Mouse (Mus musculus): ENCODE data around the gene Evi5. TPM values are rescaled to one million over a fixed set of nuclear protein-coding genes. Genes with fewer than 3 reads are reported as not detected.
"Not testable (repeated sequence)": the region's sequence is repeated elsewhere in the genome, so short reads cannot be mapped to it uniquely, and the experiment has no call there.

The Evi5 gene
- 10 to 100 TPM; 46.2 to 61.5 TPM for total RNA-seq (2021)
- long read RNA-seq, experiment 1, partial matches to known transcripts: 0 of 23 reads
- long read RNA-seq, experiment 1, other reads (novel, unspliced or antisense): 23 of 23 reads
- long read RNA-seq, experiment 2, partial matches to known transcripts: 73 of 99 reads
- long read RNA-seq, experiment 2, other reads (novel, unspliced or antisense): 23 of 99 reads

GRCm38 (mm10) chr5:107874561-107875260, at the start of gene Evi5:
TSS of gene Evi5 (minus strand) at chr5:107875107.
- no peak for DNase-seq (ENCODE audit: low spot score in 2 of 2)

GRCm38 (mm10) chr5:107924564-107924963, 49.7 kb upstream of the Evi5 start:
- DNase-seq (ENCODE audit: low spot score in 2 of 2): no peak

DNA sequence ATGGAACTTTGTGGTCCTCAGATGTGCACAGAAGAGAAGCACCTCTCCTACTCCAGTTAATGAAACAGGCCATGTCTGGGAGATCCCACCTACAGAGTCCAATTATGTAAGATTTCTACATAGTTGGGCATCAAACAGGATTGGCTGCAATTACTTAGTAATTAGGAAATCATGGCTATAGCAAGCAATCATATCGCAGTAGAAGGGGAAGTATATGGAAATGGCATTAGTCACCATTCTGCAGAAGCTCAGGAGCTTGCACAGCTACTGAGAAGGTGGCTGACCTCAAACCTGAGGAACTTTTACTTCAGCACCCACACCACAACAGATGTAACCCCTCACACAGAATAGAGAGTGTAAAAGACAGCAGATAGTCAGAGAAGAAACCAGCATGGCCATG, 47.9 kb upstream of the Evi5 start:
- no peak for DNase-seq (ENCODE audit: low spot score in 2 of 2)

DNA sequence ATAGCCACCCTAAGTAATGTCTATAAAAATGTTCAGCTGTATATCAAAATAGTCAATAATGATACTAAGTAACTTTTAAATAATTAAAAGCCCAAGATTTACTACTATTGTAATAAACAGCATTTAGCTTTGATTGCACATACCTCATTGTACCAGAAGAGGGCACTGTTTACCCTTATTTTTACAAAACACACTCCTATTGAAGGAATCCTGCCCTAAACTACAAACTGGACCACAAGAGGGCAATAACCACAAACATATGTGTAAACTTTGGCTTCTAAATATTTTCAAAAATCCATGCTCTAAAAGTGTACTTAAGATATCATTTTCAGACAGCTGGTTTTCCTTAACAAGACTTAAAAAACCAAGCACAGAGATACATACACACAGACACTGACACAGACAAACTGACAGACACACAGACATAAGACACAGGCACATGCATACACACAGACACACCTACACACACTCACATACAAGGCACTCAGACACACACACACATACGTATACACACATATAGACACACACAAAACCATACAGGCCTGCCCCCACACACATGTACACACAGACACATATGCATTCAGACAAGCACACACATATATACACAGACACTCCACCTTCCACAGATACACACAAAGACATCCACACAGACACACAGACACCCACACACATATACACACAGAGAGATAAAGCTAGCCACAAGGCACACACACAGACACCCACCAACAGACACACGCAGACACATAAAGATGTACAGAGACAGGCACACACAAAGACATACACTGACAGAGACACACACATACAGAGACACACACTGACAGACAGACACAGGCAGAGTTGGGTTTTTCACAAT, 46.7 kb upstream of the Evi5 start:
- peak in 1 of 2 experiments; percentile 13 for DNase-seq (ENCODE audit: low spot score in 2 of 2)

DNA sequence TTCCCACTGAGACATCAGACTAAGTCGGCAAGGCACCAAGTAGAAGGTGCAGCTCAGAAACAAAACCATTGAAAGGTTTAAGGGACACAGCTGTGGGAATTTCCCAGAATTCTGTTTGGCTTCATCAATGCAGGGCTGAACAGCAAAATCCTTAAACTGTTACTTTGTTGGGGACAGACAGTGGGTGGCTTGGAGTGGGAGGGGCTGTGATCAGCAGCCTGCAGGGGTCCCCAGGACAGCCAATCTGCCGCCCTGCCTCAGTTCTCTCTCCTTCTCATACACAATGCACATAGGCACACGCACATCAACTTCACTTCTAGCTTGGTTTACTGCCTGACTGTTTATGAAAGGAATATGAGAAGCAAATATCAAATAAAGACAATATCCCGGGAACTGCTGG, 40.4 kb upstream of the Evi5 start:
- DNase-seq (ENCODE audit: low spot score in 2 of 2): no peak

DNA sequence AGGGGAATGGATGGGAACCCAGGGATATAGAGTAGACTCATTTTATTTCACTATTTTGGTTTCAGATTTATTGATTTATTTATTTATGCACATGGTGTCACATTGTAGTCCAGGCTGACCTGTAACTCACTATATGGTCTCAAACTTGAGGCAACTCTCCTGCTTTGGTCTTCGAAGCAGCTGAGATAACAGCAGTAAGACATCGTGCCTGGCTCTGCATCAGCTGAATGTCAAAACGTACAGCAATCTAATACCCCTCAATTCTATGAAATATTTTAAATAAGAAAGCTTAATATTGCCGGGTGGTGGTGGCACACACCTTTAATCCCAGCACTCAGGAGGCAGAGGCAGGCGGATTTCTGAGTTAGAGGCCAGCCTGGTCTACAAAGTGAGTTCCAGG, 36.1 kb upstream of the Evi5 start:
- DNase-seq (ENCODE audit: low spot score in 2 of 2): no peak

DNA sequence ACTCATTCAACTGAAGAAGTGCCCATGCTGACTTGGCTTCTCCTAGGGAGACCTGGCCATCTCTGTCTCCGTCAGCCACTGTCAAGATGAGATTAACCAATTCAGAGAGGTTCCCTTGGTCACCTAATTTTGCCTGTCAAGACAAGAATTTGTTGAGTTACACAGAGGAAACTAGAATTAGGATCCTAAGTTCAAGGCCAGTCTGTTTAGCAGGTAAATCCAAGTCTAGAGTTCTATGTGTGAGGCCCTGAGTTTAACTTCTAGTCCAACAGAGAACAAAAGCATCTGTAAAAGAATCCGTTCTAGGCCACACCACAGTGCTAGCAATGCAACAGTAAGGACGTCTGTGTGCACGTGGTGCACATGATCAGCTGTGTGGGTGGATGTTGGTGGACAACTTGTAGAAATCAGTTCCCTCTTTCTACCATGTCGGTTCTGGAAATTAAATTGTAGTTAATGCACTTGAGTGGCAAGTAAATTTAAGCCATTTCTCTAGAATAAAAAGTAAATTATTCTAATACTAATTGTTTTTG, 35.2 kb upstream of the Evi5 start:
- no peak for DNase-seq (ENCODE audit: low spot score in 2 of 2)

DNA sequence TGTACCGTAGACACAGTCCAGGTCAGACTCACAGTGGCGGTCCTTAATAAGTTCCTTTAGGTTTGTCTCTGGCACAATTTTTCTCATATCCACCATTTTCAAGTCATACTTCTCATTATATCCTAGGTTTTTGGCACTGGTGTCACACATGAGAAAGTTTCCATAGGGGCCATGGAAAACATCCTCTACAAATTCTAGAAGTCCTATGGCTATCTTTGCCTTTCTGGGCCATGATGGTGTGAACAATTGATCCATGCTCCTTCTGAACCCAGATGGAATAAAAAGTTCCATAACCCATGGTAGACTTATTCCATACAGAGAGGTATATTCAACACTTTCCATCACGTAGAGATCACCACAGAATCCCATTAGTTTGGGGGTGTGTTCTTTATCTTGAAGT, 34.8 kb upstream of the Evi5 start:
- no peak for DNase-seq (ENCODE audit: low spot score in 2 of 2)

GRCm38 (mm10) chr5:107908514-107909110, 33.7 kb upstream of the Evi5 start:
- DNase-seq (ENCODE audit: low spot score in 2 of 2): no peak

GRCm38 (mm10) chr5:107904325-107904724, 29.4 kb upstream of the Evi5 start:
- DNase-seq (ENCODE audit: low spot score in 2 of 2): no peak

DNA sequence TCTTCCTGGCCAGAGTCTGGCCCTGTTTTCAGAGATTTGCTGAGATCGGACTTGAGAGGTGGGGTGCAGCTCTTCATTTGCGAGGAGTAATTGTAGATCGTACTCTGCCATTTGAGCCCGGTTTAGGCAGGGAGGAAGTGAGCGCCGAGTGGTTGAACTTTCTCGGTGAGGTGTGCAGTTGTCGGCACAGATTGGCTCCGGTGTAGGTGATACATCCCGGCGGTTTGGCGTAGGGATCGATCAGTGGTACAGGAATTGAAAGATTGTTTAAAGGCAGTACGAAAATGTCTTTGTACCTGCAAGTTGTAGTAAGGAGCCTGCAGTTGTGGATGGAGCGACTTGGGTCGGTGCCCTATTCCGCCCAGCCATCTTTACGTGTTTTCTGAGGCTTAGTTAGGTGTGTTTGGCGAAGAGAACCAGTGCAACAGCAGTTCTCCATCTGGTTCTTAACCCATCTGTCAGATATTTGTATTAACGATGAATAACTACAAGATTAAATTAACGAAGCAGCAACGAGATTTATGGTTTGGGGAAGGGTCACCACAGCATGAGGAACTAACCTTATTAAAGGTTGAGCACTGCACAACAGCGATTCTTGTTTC, 26.2 kb upstream of the Evi5 start:
- DNase-seq (ENCODE audit: low spot score in 2 of 2): no peak

GRCm38 (mm10) chr5:107900206-107901013, 25.5 kb upstream of the Evi5 start, which contains the start of gene Rpl5:
TSS of gene Rpl5 (plus strand) at chr5:107900502.
- peak; percentile 95 to 97 for DNase-seq (ENCODE audit: low spot score in 2 of 2)

DNA sequence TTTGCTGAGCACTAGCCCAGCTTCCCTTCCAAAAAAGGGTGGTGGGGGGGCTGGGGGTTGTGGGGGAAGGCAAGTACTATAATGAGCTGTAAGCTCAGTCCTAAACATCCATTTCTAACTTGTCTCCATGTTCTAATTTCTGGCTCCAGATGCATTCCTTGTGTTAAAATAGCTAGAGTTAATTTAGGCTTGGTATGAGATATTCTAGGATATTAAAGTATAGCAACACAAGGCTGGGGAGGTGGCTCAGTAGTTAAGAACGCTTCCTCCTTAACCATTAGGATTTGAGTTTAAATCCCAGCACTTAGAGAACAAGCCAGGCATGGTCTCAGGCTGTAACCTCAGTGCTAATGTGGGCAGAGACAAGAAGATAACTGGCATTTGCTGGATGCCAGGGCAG, 21.4 kb upstream of the Evi5 start:
- DNase-seq (ENCODE audit: low spot score in 2 of 2): no peak

DNA sequence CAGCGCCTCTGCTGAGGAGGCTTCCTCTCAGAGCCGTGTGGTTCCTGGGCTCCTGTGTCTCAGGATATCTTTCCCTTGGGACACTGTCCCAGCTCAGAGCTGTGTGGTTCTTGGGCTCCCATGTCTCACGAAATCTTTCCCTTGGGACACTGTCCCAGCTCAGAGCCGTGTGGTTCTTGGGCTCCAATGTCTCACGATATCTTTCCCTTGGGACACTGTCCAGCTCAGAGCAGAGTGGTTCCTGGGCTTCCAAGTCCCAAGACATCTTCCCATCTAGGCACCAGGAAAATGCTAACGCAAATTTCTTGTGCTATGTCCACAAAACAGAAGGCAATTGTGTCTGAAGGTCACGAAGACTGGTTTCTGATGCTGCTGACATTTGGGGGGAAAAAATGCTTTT, 19.8 kb upstream of the Evi5 start:
- no peak for DNase-seq (ENCODE audit: low spot score in 2 of 2)

- DNase-seq (ENCODE audit: low spot score in 2 of 2): not testable (repeated sequence)
These were observed 16.6 kb upstream of the Evi5 start for GRCm38 (mm10) chr5:107891515-107891914.

GRCm38 (mm10) chr5:107889994-107890888, 15.3 kb upstream of the Evi5 start:
- DNase-seq (ENCODE audit: low spot score in 2 of 2): no peak

- DNase-seq (ENCODE audit: low spot score in 2 of 2): no peak
These were observed 5.8 kb upstream of the Evi5 start for GRCm38 (mm10) chr5:107880710-107881109.

DNA sequence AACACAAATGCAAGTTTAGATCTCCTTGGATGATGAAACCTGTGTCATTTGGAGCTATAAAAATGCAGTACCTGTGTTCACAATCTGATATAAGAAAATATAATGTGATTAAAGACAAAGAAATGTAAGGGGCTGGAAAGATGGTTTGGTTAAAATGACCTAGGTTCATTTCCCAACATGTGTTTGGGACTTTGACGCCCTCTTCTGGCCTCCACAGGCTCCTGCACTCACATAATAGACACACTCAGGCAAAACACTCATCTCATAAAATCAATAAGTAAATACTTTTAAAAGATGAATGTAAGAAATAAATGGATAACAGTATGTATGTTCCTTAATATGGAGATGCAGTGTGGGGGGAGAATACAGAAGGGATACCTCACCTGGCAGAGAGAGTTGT, 2.1 kb upstream of the Evi5 start:
- no peak for DNase-seq (ENCODE audit: low spot score in 2 of 2)

- no peak for DNase-seq (ENCODE audit: low spot score in 2 of 2)
These were observed 329 bp upstream of the Evi5 start for GRCm38 (mm10) chr5:107875261-107875611.
